Comparison of ENCODE assay signal across 8 mouse cellular contexts in genomic region chr3:86223634-86224313, GRCm38 (mm10). TPM values are rescaled to one million over a fixed set of nuclear protein-coding genes. Genes with fewer than 3 reads are reported as not detected.
DNase-seq lines count a peak whose midpoint lies in the region; ATAC-seq and TF ChIP-seq lines count a peak whose summit lies in the region.

No protein-coding gene starts in this region.

- H3K36me3 ChIP-seq in heart, embryonic 10.5 days: peaks cover 4% of the 10 kb centered on the region; the same call in 1 of the 2 replicates
- H3K36me3 ChIP-seq in kidney, embryonic 15.5 days: peaks cover under 1% of the 10 kb centered on the region; the same call in 1 of the 2 replicates

- WGBS in heart, embryonic 10.5 days: under 1% methylated on average over 79 of the region's 79 CpGs
- under 1% methylated on average over 78 of the region's 79 CpGs for WGBS in kidney, embryonic 15.5 days

- peak overlapping the region; percentile 82 for H3K4me2 ChIP-seq in kidney, embryonic 15.5 days

- peak overlapping the region; percentile 46 for H3K27ac ChIP-seq in bone marrow macrophage, adult 2 months (ENCODE audit: insufficient read depth, low read depth, low read length)
- H3K27ac ChIP-seq in embryonic fibroblast, embryonic 13.5 days (ENCODE audit: insufficient read depth, low read length): no peak overlapping the region
- H3K27ac ChIP-seq in heart, embryonic 10.5 days: peak overlapping the region; percentile 95
- H3K27ac ChIP-seq in kidney, embryonic 15.5 days: peak overlapping the region; percentile 99

- peak; percentile 95 for ATAC-seq in kidney, embryonic 15.5 days (replicated peaks; ENCODE audit: low FRiP score)

- H3K9me3 ChIP-seq in heart, embryonic 10.5 days: no peaks in the 10 kb centered on the region
- no peaks in the 10 kb centered on the region for H3K9me3 ChIP-seq in kidney, embryonic 15.5 days (replicated peaks)

- no peaks in the 10 kb centered on the region for H3K4me1 ChIP-seq in bone marrow macrophage, adult 2 months (ENCODE audit: control insufficient read depth, insufficient read depth, low read length)
- no peaks in the 10 kb centered on the region for H3K4me1 ChIP-seq in embryonic fibroblast, embryonic 13.5 days (ENCODE audit: control insufficient read depth, insufficient read depth, low read length)
- H3K4me1 ChIP-seq in heart, embryonic 10.5 days: peaks cover 6% of the 10 kb centered on the region
- 0 out of 2 replicates have a peak, but pooled peaks cover 5% of the 10 kb centered on the region for H3K4me1 ChIP-seq in kidney, embryonic 15.5 days

- peak overlapping the region; percentile 85 for H3K9ac ChIP-seq in kidney, embryonic 15.5 days

- no peak for TF ChIP-seq CTCF in bone marrow macrophage, adult 2 months (IDR thresholded peaks at IDR 0.05; ENCODE audit: low read depth, low read length)
- no peak for TF ChIP-seq CTCF in embryonic fibroblast, embryonic 13.5 days (IDR thresholded peaks at IDR 0.05; ENCODE audit: borderline replicate concordance, insufficient read depth, low read length)

- peak overlapping the region; percentile 98 for H3K4me3 ChIP-seq in bone marrow macrophage, adult 2 months (ENCODE audit: insufficient read depth, low read length)
- H3K4me3 ChIP-seq in embryonic fibroblast, embryonic 13.5 days (ENCODE audit: insufficient read depth, low read length): peak overlapping the region; percentile 77
- peak overlapping the region; percentile 93 for H3K4me3 ChIP-seq in heart, embryonic 10.5 days
- H3K4me3 ChIP-seq in kidney, embryonic 15.5 days (replicated peaks): peak overlapping the region; percentile 94

- TF ChIP-seq POLR2A in bone marrow macrophage, adult 2 months (IDR thresholded peaks at IDR 0.05; ENCODE audit: borderline replicate concordance, low read depth, low read length): peak; percentile 87; the same call in 1 of the 2 replicates
- peak; percentile 69 for TF ChIP-seq POLR2A in embryonic fibroblast, embryonic 13.5 days (IDR thresholded peaks at IDR 0.05; ENCODE audit: low read depth, low read length)

- no peaks in the 10 kb centered on the region for H3K27me3 ChIP-seq in heart, embryonic 10.5 days (ENCODE audit: insufficient read depth, poor library complexity, severe bottlenecking)
- peaks cover 2% of the 10 kb centered on the region; the same call in 1 of the 2 replicates for H3K27me3 ChIP-seq in kidney, embryonic 15.5 days

- peak; percentile 89 to 92 for DNase-seq in B cell, adult 2 months
- peak; percentile 90 for DNase-seq in heart, embryonic 10.5 days (ENCODE audit: low spot score)
- DNase-seq in liver: peak; percentile 92
- peak; percentile 13 to 57 for DNase-seq in monocyte, adult 2 months (ENCODE audit: low read depth in 1 of 2, low spot score in 2 of 2)
- DNase-seq in spleen, postnatal 14 days (ENCODE audit: low spot score in 2 of 2): peak; percentile 82 to 84

RNA-seq across cellular contexts. Expression of gene Lrba, which starts 0.7 kb away (rescaled TPM):
- 5.8 and 7.2 TPM in 2 replicates for polyA plus RNA-seq in bone marrow macrophage, adult 2 months (2012; ENCODE audit: insufficient read depth, insufficient read length, missing spikeins)
- polyA plus RNA-seq in embryonic fibroblast, embryonic 13.5 days (2011; ENCODE audit: insufficient read length, low read depth, missing spikeins): 11.6 and 17.8 TPM in 2 replicates
- polyA plus RNA-seq in heart, embryonic 10.5 days (2016; fragmentation: Nextera tagmentation; extraction: Ambion mirVana): 2.5 and 3.1 TPM in 2 replicates
- polyA plus RNA-seq in kidney, embryonic 15.5 days (2015; fragmentation: Nextera tagmentation; extraction: Ambion mirVana): 7.4 and 7.6 TPM in 2 replicates

Comparison
In these comparisons a context has a peak if more than half of its experiments do, and no peak if none do; other contexts are left out.
1. DNase-seq: peak in every context shown above with its lines; median percentile 92 in liver; 90 in B cell, adult 2 months; 90 in heart, embryonic 10.5 days; 83 in spleen, postnatal 14 days; 35 in monocyte, adult 2 months.